Mouse (Mus musculus): ENCODE measurements around the gene Sdccag8.

- no peak for TF ChIP-seq POLR2A (IDR thresholded peaks at IDR 0.05; ENCODE audit: borderline replicate concordance, insufficient read depth, low read length)
- TF ChIP-seq CTCF (IDR thresholded peaks at IDR 0.05; ENCODE audit: borderline replicate concordance, insufficient read depth, low read depth, low read length), result no peak
Measured at GRCm38 (mm10) chr1:176845082-176845977, 30.9 kb downstream of the Sdccag8 start.

Measured in cerebellum, adult 2 months (tissue).